Mouse (Mus musculus) G1E (cell line): Measurements from ENCODE around the gene Yod1.

Experiments
- CTCF ChIP-seq: IDR thresholded peaks from 2 replicates; pipeline ENCODE4 v1.5.1; 2012; ENCODE audit warnings: low read depth, low read length, inconsistent platforms, mixed read lengths
- GATA1 ChIP-seq: IDR thresholded peaks from 2 replicates; pipeline ENCODE4 v1.6.1; 2012; ENCODE audit warnings: borderline replicate concordance, low read length, inconsistent platforms, mixed read lengths

DNA sequence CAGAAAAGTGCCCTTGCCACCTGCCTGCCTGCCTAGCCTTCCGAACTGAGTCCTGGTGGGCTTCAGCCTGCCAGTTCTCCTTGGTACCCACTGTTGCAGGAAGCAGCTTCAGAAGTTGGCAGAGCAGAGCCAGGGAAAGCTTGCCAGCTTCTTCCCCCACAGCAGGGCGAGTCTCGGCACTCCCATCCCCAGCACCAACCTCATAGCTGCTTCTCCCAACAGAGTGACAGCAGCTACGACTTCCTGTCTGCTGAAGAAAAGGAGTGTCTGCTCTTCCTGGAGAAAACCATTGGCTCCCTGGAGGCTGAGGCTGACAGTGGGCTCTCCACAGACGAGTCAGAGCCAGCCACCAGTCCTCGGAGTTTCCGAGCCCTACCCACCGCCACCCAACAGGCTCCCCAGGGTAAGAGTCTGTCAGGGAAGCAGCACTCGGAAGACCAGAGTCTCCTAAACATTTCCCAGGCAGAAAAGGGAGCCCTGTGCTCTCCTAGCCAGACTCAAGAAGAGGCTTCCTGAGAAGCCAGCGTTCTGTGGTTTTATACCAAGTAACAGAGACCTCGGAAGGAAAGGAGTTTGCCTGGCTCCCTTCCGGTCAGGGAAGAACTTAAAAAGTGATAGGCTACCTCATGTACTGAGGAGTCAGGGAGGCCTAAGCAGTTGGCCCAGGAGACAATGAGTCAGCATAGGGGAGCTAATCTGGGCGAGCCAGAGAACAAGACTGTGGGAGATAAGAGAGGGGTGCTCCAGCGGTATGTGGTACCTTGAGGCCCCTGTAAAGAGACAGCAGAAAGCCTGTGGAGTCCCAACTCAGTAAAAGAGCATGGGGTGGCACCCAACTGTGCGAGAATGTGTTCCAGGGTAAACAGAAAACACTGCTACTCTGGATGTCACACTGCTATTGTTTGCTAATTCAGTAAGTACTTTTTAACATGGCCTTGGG is 23.9 kb downstream of the Yod1 start:
- TF ChIP-seq CTCF: no peak
- TF ChIP-seq GATA1: no peak
